Mouse (Mus musculus): Measurements from ENCODE around the gene Hpcal1. TPM values are rescaled to one million over a fixed set of nuclear protein-coding genes. Genes with fewer than 3 reads are reported as not detected.

Gene Hpcal1
- 1 to 10 TPM; 6.4 to 8.0 TPM for total RNA-seq (2021)
- long read RNA-seq, experiment 1, transcript Hpcal1-201 (4 exons, 1,526 nt) = major isoform, 7 of 11 reads
- long read RNA-seq, experiment 1, partial matches to known transcripts = 1 of 11 reads
- long read RNA-seq, experiment 1, other reads (novel, unspliced or antisense) = 1 of 11 reads
- long read RNA-seq, experiment 2, transcript Hpcal1-201 (4 exons, 1,526 nt) = major isoform, 6 of 6 reads
- long read RNA-seq, experiment 2, partial matches to known transcripts = 0 of 6 reads
- long read RNA-seq, experiment 2, other reads (novel, unspliced or antisense) = 0 of 6 reads

DNA sequence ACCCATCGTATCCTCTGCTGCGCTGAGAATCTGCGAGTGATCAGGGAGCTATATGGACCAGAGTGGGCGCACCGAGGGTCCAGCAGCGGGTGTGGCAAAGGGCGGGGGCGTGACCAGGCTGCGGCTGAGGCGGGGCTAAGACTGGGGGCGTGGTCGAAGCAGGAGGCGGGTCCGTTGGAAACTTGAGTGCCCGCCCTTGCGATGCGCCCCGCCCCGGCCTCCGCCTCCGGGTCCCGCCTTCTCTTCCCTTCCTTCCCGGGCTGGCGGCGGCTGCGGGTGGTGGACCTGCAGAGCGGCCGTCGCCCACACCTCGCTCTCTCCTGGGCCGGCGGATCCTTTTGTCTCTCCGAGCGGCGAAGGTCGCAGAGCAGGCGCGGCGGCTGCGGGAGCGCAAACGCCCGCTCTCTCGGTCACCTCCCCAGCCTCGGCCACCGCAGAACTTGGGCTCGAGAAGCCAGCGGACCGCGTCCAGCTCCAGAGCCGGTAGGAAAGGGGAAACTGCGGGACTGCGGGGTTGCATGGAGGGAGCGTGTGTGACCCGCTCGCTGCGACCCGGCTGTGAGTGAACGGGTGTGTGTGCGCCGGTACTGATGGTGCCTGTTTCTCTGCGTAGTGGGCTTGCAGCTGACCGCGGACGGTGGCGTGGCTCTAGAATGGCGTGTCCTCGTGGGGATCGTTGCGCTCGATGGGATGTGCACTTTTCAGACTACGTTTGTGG is at the start of gene Hpcal1:
TSS of gene Hpcal1 (plus strand) at position 293 of the 718 bp plus-strand sequence.
- peak; percentile 92 for DNase-seq

DNA sequence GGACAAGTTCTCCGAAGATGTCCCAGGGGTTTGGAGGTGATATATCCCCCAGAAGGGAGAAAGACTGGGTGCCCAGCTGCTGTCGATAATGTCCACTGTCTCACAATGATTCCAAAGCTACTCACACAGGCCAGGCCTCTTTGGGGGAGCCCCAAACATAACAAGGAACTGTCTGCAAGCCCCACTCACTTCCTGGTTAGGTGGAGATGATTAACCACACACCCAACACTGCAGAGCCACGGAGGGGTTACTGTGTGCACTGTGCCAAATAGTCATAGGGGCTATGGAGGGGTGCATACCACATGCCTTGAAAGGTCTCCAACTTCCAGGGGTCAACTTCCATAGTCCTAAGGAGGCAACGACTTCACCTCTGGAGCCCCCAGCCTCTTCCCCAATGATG is 49.4 kb upstream of the Hpcal1 start:
- no peak for DNase-seq

DNA sequence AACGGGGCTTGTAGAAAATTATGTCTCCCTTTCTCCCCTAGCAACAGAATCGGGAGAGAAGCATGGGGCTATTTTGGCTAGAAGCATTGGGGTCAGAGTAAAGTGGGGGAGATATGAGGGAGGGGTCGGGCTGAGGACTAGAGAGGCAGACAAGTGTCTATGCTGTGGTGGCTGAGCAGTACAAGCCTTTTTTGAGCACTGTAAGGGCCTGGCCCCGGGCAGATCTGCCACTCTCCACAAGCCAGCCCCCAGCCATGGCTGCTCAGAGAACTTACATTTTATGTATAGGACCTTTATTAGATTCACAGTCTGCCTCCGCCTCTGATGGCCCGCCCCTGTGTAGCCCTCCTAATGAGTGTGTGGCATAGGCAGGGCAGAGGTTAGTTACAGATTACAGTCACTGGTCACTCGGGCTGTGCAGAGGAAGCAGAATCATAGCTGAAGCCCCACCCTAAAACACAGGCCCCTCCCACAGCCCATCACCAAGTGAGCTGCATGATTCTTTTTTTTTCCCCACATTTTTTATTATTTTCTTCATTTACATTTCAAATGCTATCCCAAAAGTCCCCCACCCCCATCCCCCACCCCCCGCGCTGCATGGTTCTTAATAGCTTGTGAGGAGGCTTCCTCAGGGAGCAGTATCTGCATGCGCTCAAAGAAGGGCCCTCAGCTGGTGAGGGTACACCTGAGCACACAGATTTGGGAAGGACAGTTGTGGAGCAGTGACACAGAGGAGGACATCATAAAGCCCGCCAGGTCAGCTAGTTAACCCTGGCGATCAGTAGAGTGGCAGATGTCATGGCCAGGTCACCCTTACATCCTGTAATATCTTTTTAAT is 46.1 kb upstream of the Hpcal1 start:
- no peak for DNase-seq

- no peak for DNase-seq
These were observed 44.2 kb upstream of the Hpcal1 start for GRCm38 (mm10) chr12:17646457-17646856.

GRCm38 (mm10) chr12:17651223-17652095 is 39.2 kb upstream of the Hpcal1 start:
- no peak for DNase-seq

GRCm38 (mm10) chr12:17652216-17653050 is 38.2 kb upstream of the Hpcal1 start:
- no peak for DNase-seq

DNA sequence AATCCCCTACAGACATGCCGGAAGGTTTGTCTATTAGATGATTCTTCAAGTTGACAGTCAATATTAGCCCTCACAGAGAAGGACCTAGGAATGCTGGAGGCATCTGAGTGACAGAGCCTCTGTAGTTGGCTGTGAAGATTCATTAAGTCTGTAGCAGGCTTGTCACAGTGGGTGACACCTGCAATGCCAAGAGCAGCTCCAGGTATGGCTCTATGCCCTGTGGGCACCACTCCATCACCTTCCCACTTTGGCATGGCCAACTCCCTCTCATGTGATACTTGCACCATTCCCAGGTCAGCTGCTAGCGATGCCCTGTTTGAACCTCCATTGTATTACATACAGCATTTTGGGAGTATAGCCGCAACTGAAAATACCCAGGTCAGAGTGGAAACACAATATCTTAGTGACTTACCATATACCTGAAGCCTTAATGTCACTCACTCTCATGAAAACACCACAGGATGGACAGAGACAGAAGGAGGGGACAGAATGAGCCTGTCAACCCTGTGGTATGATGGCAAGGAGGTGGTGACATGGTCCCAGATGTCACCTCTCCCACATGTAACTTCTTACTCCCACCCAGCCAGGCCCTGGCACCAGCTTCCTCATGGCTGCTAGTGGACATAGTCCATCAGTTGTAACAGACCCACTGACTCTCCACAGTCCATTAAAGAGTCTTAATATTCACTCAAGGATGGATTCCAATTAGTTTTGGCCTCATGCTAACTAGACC is 37.4 kb upstream of the Hpcal1 start:
- DNase-seq = no peak

DNA sequence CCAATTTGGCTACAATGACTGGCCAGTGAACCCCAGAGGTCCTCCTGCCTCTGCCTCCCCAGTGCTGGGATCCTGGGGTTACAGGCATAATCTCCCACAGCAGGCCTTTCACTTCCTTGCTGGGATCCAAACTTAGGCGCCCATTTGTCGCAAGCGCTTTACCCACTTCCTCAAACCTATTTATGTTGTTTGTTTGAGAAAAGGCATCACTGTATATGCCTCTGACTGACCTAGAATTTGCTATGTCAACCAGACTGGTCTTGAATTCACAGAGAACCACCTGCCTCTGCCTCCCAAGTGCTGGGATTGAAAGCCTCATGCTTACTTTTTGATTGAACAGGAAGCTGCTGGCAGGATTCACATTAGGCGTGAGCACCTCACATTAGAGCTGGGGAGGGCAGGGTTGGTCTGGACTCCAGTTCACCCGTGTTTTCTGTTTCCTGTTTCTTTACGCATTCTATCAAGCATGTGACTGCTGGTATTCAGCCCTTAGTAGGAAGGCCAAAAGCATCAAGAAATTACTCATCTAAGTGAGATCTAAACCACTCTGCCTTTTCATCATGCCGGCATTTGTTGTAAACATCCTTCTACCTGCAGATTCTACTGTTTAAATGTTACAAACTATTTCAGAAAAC is 33.0 kb upstream of the Hpcal1 start:
- no peak for DNase-seq

GRCm38 (mm10) chr12:17658521-17658920 is 32.1 kb upstream of the Hpcal1 start:
- no peak for DNase-seq

DNA sequence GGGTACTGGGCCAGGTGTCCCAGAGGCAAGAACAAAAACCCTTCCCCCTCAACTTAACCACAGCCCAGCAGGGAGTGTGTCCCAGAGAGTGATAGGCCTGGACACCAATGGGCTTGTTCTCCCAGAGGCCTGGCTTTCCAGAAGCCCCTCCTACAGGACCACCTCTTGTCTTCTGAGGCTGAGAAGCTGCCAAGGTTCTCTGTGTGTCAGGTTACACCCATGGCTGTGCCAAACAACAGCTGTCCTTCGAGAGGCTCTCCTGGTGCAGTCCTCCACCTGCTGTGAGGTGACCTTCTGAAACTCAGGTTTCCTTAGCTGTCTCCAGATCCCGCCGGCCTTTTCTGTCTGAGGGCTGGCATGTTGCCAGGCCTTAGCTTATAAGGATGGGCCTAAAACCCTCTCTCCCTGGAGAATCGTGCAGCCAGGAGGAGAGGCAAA is 29.2 kb upstream of the Hpcal1 start:
- no peak for DNase-seq

DNA sequence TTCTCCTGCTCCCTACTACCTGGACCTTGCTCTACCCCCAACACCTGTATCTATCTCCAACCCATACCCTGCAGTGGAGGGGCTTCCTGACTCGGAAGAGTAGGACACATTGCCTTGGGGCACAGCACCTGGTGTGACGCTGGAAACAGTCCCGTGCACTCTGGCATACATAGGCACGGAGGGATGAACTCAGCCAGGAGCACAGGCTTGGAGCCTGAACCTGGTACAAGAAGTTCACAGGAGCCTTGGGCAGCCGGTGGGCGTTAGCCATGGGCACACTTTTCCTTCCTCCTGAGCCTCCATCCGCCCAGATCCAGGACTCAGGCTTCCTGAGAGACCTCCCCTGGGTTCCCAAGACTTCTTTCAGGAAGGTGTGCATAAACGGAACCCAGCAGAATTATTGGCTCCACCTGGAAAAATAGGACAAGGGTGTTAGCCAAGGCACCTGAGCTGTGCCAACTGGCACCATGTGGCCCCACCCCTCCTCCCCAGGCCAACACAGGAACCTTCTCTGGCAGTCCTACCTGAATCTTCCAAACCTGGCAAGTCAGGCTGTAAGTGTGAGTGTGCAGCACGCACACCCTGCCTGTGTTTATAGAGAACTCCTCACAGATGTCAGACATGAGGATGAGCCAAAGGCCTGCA is 26.5 kb upstream of the Hpcal1 start:
- no peak for DNase-seq

GRCm38 (mm10) chr12:17665906-17666326 is 24.7 kb upstream of the Hpcal1 start:
- no peak for DNase-seq

DNA sequence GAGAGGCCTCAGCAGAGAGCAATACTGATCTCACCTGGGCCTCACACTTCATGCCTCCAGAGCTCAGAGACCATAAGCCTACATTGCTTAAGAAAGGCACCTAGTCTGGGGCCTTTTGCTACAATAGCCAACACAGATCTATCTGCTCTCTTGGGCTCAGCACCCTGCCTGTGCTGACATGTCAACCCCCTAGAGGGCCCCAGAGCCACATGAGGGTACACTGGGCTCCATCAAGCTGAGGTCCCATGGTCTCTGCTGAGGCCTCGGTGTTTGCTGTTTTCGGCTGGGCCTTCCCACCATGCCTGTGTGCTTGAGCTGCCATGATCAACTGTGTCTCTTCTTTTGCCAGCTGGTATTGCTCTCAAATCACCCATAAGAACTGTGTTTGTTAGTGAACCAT is 24.0 kb upstream of the Hpcal1 start:
- DNase-seq = no peak

DNA sequence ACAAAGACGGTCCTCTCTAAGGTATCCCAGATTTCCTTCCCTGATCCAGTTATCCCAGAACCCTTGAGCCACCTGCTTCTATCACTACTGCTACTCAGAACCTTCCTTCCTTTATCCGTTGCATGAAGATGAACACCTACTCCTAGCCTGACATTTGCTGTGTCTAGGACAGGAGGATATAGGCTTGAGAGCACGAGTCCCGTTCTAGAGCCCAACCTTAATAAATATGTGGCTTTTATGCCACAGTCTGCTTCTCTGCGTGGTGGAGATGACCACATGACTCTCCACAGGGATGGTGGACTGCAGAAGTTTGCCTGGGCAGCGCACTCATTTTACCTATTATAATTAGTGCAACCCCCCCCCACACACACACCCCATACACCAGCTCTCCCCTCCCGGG is 16.9 kb upstream of the Hpcal1 start:
- no peak for DNase-seq

DNA sequence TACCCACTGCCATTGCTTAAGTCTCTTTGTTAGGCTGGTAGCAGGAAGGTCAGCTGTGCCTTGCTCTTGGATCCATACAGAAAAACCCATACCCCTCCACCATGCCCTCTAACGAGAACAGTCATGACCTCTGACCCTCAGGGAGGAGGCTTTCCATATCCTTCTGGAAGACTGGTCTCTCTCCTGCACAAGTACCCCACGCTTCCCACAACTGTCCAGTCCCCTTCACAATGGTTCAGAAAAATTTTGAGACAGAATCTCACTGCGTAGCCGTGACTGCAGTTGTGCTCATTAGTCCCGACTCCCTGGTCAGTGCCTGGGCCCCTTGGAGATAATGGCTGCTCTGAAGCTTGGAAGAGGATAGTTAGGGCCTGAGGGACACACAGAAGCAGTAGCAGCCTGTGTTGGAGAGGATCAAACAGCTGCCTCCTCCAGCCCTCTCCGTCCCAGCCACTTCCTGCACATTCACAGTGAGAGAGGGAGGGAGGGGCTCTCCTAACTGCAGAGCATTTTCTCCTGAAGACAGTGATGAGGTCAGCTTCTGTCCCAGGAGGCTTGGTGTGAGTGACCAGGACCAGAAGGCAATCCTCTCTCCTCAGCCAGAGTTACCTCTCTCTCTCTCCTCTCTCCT is 16.4 kb upstream of the Hpcal1 start:
- no peak for DNase-seq

- DNase-seq = no peak
These were observed 12.9 kb upstream of the Hpcal1 start for GRCm38 (mm10) chr12:17677743-17678142.

DNA sequence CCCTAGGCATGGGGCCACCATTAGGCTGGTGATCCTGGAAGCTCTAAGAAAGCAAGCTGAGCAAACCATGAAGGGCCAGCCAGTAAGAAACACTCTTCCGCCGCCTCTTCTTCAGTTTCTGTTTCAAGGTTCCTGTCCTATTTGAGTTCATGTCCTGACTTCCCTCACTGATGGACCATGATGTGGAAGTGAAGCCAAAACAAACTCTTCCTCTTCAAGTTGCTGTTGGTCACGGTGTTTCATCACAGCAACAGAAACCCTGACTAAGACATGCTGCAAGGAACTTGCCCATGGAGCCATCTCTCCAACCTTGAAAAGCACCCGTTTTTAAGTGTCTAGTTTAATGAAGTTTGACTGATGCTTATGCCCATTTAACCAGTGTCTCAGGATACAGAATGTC is 11.1 kb upstream of the Hpcal1 start:
- no peak for DNase-seq

- no peak for DNase-seq
These were observed 8.5 kb upstream of the Hpcal1 start for GRCm38 (mm10) chr12:17682161-17682560.

GRCm38 (mm10) chr12:17684315-17684714 is 6.3 kb upstream of the Hpcal1 start:
- no peak for DNase-seq

All from gastrocnemius, postnatal 25 days (tissue).